13 mouse cellular contexts compared by ENCODE assay signal in genomic region chr11:60197998-60198619, GRCm38 (mm10). TPM values are rescaled to one million over a fixed set of nuclear protein-coding genes. Genes with fewer than 3 reads are reported as not detected.
DNase-seq lines count a peak whose midpoint lies in the region; ATAC-seq and TF ChIP-seq lines count a peak whose summit lies in the region.
"Had no signal": no experiment of that assay in that cellular context is flagged by ENCODE, and none has a peak within 500 bp of the region (broad histone marks: within the 10 kb centered on the region; RNA-seq: fewer than 3 reads in every experiment).

No protein-coding gene starts in this region.

- H3K4me2 ChIP-seq in forebrain, embryonic 13.5 days: no peak overlapping the region
- no peak overlapping the region for H3K4me2 ChIP-seq in forebrain, postnatal 0 days (ENCODE audit: low read depth)
- H3K4me2 ChIP-seq in hindbrain, embryonic 16.5 days (ENCODE audit: low read length): no peak overlapping the region
- H3K4me2 ChIP-seq: liver, embryonic 12.5 days had no signal

- peak overlapping the region; percentile 27; the same call in 1 of the 2 replicates for H3K27ac ChIP-seq in forebrain, embryonic 13.5 days
- no peak overlapping the region for H3K27ac ChIP-seq in forebrain, postnatal 0 days (ENCODE audit: low read depth, low read length)
- peak overlapping the region; percentile 44 for H3K27ac ChIP-seq in hindbrain, embryonic 16.5 days (ENCODE audit: low read depth, low read length)
- H3K27ac ChIP-seq: liver, embryonic 12.5 days; stomach, postnatal 0 days had no signal

- H3K9me3 ChIP-seq in forebrain, embryonic 13.5 days (replicated peaks): peaks cover 9% of the 10 kb centered on the region; the same call in 1 of the 2 replicates
- H3K9me3 ChIP-seq in forebrain, postnatal 0 days (ENCODE audit: low read length): no peaks in the 10 kb centered on the region
- no peaks in the 10 kb centered on the region for H3K9me3 ChIP-seq in E14TG2a.4 (ENCODE audit: low read length)
- H3K9me3 ChIP-seq in hindbrain, embryonic 16.5 days (ENCODE audit: control insufficient read depth, low read length): no peaks in the 10 kb centered on the region

- no peak for DNase-seq in forebrain, postnatal 0 days
- DNase-seq in left cerebral cortex, postnatal 4 days: peak; percentile 77
- DNase-seq in left cerebral cortex, postnatal 36 days (ENCODE audit: low spot score in 2 of 2): no peak
- DNase-seq in T-cell, adult 2 months (ENCODE audit: low spot score): no peak
- DNase-seq: cerebellum, adult 11-12 months; kidney, postnatal 14 days; lung, postnatal 14 days had no signal

- WGBS in forebrain, embryonic 13.5 days: 77% methylated on average over 24 of the region's 24 CpGs
- WGBS in forebrain, postnatal 0 days: 58% methylated on average over 24 of the region's 24 CpGs
- WGBS in hindbrain, embryonic 16.5 days: 74% methylated on average over 24 of the region's 24 CpGs

- ATAC-seq in forebrain, embryonic 13.5 days: no peak
- ATAC-seq in forebrain, postnatal 0 days: no peak
- ATAC-seq in hindbrain, embryonic 16.5 days: no peak
- ATAC-seq in megakaryocyte-erythroid progenitor cell, adult 5-6 weeks (replicated peaks; ENCODE audit: low FRiP score, low TSS enrichment, poor library complexity, severe bottlenecking): no peak
- ATAC-seq: liver, embryonic 12.5 days had no signal

- no peak for TF ChIP-seq CTCF in forebrain, postnatal 0 days (IDR thresholded peaks at IDR 0.05; ENCODE audit: low read depth)
- TF ChIP-seq CTCF in E14TG2a.4 (conservative IDR thresholded peaks at IDR 0.05; ENCODE audit: low read length): no peak

- H3K4me1 ChIP-seq in forebrain, embryonic 13.5 days: peaks cover 19% of the 10 kb centered on the region
- H3K4me1 ChIP-seq in forebrain, postnatal 0 days (ENCODE audit: insufficient read depth): no peaks in the 10 kb centered on the region
- H3K4me1 ChIP-seq in E14TG2a.4 (replicated peaks; ENCODE audit: low read depth, low read length): peaks cover 52% of the 10 kb centered on the region
- H3K4me1 ChIP-seq in hindbrain, embryonic 16.5 days (ENCODE audit: control insufficient read depth, insufficient read depth, low read depth, low read length): peaks cover 15% of the 10 kb centered on the region

- H3K4me3 ChIP-seq in forebrain, embryonic 13.5 days: no peak overlapping the region
- no peak overlapping the region for H3K4me3 ChIP-seq in forebrain, postnatal 0 days (ENCODE audit: low read depth, low read length)
- H3K4me3 ChIP-seq in E14TG2a.4 (replicated peaks; ENCODE audit: low read length): peak overlapping the region; percentile 39; the same call in 1 of the 2 replicates
- no peak overlapping the region for H3K4me3 ChIP-seq in hindbrain, embryonic 16.5 days (ENCODE audit: low read length)
- H3K4me3 ChIP-seq: liver, embryonic 12.5 days had no signal

- H3K27me3 ChIP-seq in forebrain, embryonic 13.5 days: no peaks in the 10 kb centered on the region
- H3K27me3 ChIP-seq in forebrain, postnatal 0 days (ENCODE audit: insufficient read depth, low read length): no peaks in the 10 kb centered on the region
- no peaks in the 10 kb centered on the region for H3K27me3 ChIP-seq in E14TG2a.4 (ENCODE audit: insufficient read depth, low read length)
- H3K27me3 ChIP-seq in hindbrain, embryonic 16.5 days (replicated peaks; ENCODE audit: control insufficient read depth, insufficient read depth, low read length): no peaks in the 10 kb centered on the region
- H3K27me3 ChIP-seq: liver, embryonic 12.5 days had no signal

- no peak overlapping the region for H3K9ac ChIP-seq in forebrain, embryonic 13.5 days
- H3K9ac ChIP-seq in forebrain, postnatal 0 days: no peak overlapping the region
- no peak overlapping the region; the same call in 1 of the 2 replicates for H3K9ac ChIP-seq in hindbrain, embryonic 16.5 days (ENCODE audit: low read depth, low read length)
- H3K9ac ChIP-seq: liver, embryonic 12.5 days had no signal

- intact Hi-C loops in left cerebral cortex, postnatal 4 days (cut with DNase I): loop anchor here (10.0 kb wide), 1 partner anchor 323 kb away; no protein-coding TSS in a partner anchor
- intact Hi-C loops in left cerebral cortex, postnatal 36 days (cut with DNase I): loop anchor here (5.0 kb wide), 3 partner anchors 91 to 219 kb away; partner anchors contain the start of genes Atpaf2, Gid4 and Rai1

- H3K36me3 ChIP-seq in forebrain, embryonic 13.5 days (ENCODE audit: poor library complexity, severe bottlenecking): peaks cover 95% of the 10 kb centered on the region
- H3K36me3 ChIP-seq in forebrain, postnatal 0 days (ENCODE audit: insufficient read depth): peaks cover 70% of the 10 kb centered on the region
- peaks cover 78% of the 10 kb centered on the region for H3K36me3 ChIP-seq in E14TG2a.4 (ENCODE audit: insufficient read depth, low read length)
- H3K36me3 ChIP-seq in hindbrain, embryonic 16.5 days (ENCODE audit: control insufficient read depth, insufficient read depth, low read length): peaks cover 45% of the 10 kb centered on the region

RNA-seq across cellular contexts. Expression of gene Srebf1, which starts 24.3 kb away (rescaled TPM):
- 52.1 and 56.7 TPM in 2 replicates for polyA plus RNA-seq in forebrain, embryonic 13.5 days (2015; fragmentation: Nextera tagmentation; extraction: Ambion mirVana)
- 56.2 and 70.7 TPM in 2 replicates for total RNA-seq in forebrain, postnatal 0 days (2014; rRNA removed)
- polyA plus RNA-seq in forebrain, postnatal 0 days (2015; fragmentation: Nextera tagmentation; extraction: Ambion mirVana): 28.9 and 32.8 TPM in 2 replicates
- 10 to 100 TPM; 60.3 to 67.5 TPM for total RNA-seq in left cerebral cortex, postnatal 4 days (2021)
- total RNA-seq in left cerebral cortex, postnatal 36 days (2021): 10 to 100 TPM; 48.2 to 63.2 TPM
- 42.5 and 44.8 TPM in 2 replicates for polyA plus RNA-seq in hindbrain, embryonic 16.5 days (2015; fragmentation: Nextera tagmentation; extraction: Ambion mirVana)
- 73.1 and 92.3 TPM in 2 replicates for total RNA-seq in megakaryocyte-erythroid progenitor cell, adult 5-6 weeks (2014; fragmentation: Nextera tagmentation)
- 32.3 and 80.9 TPM in 2 replicates for total RNA-seq in megakaryocyte-erythroid progenitor cell, adult 5-6 weeks (2017)
